Mouse (Mus musculus) spleen, adult 2 months (tissue): ENCODE measurements around the gene Acat3.

ENCODE experiments used
- CTCF ChIP-seq: fragments of 200-500 bp; IDR thresholded peaks from 2 replicates; pipeline ENCODE4 v1.5.1; 2011; ENCODE audit warnings: mild to moderate bottlenecking, inconsistent platforms; ENCODE audit not compliant: insufficient read depth, insufficient read length, insufficient replicate concordance; ENCODE audit errors: extremely low read depth
- POLR2A ChIP-seq: fragments of 200-500 bp; IDR thresholded peaks from 2 replicates; pipeline ENCODE4 v1.6.1; 2011; ENCODE audit warnings: low read depth, low read length, inconsistent platforms

GRCm38 (mm10) chr17:12973851-12974250 lies 33.5 kb upstream of the Acat3 start:
- no peak for TF ChIP-seq CTCF
- TF ChIP-seq POLR2A: no peak
